In the genomic region with DNA sequence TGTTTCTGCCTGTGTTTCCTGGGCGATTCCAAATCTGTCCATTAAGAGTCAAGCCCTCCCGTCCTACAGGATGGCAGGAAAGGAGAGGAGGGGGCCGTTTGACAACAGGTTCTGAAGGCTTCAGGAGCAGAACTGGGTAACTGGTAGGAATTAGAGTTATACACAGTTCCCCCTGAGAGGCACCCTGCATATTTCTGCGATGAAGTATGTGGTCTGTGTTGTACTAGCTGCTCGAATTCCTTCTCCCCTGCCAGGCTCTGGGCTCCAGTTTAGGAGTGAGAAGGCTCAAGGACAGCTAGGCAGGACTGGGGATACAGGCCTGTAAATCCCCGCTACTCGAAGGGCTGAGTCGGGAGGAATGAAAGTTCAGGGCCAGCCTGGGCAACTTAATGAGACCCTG, we compare ENCODE assay signal across 9 mouse cellular contexts. TPM values are rescaled to one million over a fixed set of nuclear protein-coding genes. Genes with fewer than 3 reads are reported as not detected.
DNase-seq lines count a peak whose midpoint lies in the region; ATAC-seq and TF ChIP-seq lines count a peak whose summit lies in the region.
"Had no signal": no experiment of that assay in that cellular context is flagged by ENCODE, and none has a peak within 500 bp of the region (broad histone marks: within the 10 kb centered on the region; RNA-seq: fewer than 3 reads in every experiment).

No protein-coding gene starts in this region.

- TF ChIP-seq CTCF in kidney, postnatal 0 days (IDR thresholded peaks at IDR 0.05; ENCODE audit: low read depth) = no peak

- H3K27me3 ChIP-seq in kidney, postnatal 0 days (ENCODE audit: insufficient read depth, low read length) = no peaks in the 10 kb centered on the region
- no peaks in the 10 kb centered on the region for H3K27me3 ChIP-seq in stomach, embryonic 16.5 days (ENCODE audit: control insufficient read depth, insufficient read depth, low read length)

- no peaks in the 10 kb centered on the region for H3K36me3 ChIP-seq in kidney, postnatal 0 days (ENCODE audit: insufficient read depth, low read length)
- H3K36me3 ChIP-seq in stomach, embryonic 16.5 days (ENCODE audit: control insufficient read depth, insufficient read depth, low read length) = no peaks in the 10 kb centered on the region

- WGBS in kidney, postnatal 0 days = 25% methylated on average over 8 of the region's 8 CpGs
- 17% methylated on average over 8 of the region's 8 CpGs for WGBS in stomach, embryonic 16.5 days

- no peaks in the 10 kb centered on the region for H3K9me3 ChIP-seq in kidney, postnatal 0 days (replicated peaks; ENCODE audit: low read length)
- H3K9me3 ChIP-seq in stomach, embryonic 16.5 days (replicated peaks; ENCODE audit: control insufficient read depth, low read length) = no peaks in the 10 kb centered on the region

- no peak overlapping the region for H3K4me3 ChIP-seq in kidney, postnatal 0 days (replicated peaks; ENCODE audit: low read depth, low read length)
- no peak overlapping the region for H3K4me3 ChIP-seq in stomach, embryonic 16.5 days (replicated peaks; ENCODE audit: low read length)
- H3K4me3 ChIP-seq: erythroblast, embryonic 14.5 days had no signal

- H3K9ac ChIP-seq in kidney, postnatal 0 days (ENCODE audit: low read depth, low read length) = no peak overlapping the region
- H3K9ac ChIP-seq in stomach, embryonic 16.5 days (ENCODE audit: low read length) = peak overlapping the region; percentile 68

- intact Hi-C loops in left cerebral cortex, postnatal 36 days (cut with DNase I) = no loop called here

- peak; percentile 71 for DNase-seq in adrenal gland, adult 2 months
- no peak for DNase-seq in adrenal gland, adult 8-10 months
- DNase-seq in urinary bladder, postnatal 14 days (ENCODE audit: low spot score) = peak; percentile 46
- no peak for DNase-seq in urinary bladder, postnatal 36 days (ENCODE audit: low spot score in 2 of 2)
- DNase-seq in kidney, postnatal 0 days (ENCODE audit: low spot score) = peak; percentile 80
- DNase-seq in spleen, postnatal 10 days (ENCODE audit: low spot score in 2 of 2) = no peak
- no peak for DNase-seq in left cerebral cortex, postnatal 36 days (ENCODE audit: low spot score in 2 of 2)

- peak overlapping the region; percentile 76 for H3K27ac ChIP-seq in kidney, postnatal 0 days
- peak overlapping the region; percentile 95 for H3K27ac ChIP-seq in stomach, embryonic 16.5 days (ENCODE audit: low read length)

- H3K4me1 ChIP-seq in kidney, postnatal 0 days (replicated peaks; ENCODE audit: insufficient read depth, low read length) = peaks cover 21% of the 10 kb centered on the region
- peaks cover 44% of the 10 kb centered on the region for H3K4me1 ChIP-seq in stomach, embryonic 16.5 days (ENCODE audit: control insufficient read depth, insufficient read depth, low read length)

- no peak overlapping the region for H3K4me2 ChIP-seq in kidney, postnatal 0 days (ENCODE audit: low read length)
- H3K4me2 ChIP-seq in stomach, embryonic 16.5 days (ENCODE audit: low read depth, low read length) = peak overlapping the region; percentile 37

- ATAC-seq in kidney, postnatal 0 days (replicated peaks; ENCODE audit: low FRiP score, low read depth) = no peak
- peak; percentile 52 for ATAC-seq in stomach, embryonic 16.5 days (ENCODE audit: insufficient read depth, low FRiP score)

RNA-seq across cellular contexts. Expression of gene Ccnd3, which starts 13.4 kb away (rescaled TPM):
- 100 to 1,000 TPM; 326 to 471 TPM for total RNA-seq in adrenal gland, adult 2 months (2021)
- 1,307 and 1,375 TPM in 2 replicates for polyA plus RNA-seq in adrenal gland, adult 2 months (2012; rRNA removed)
- 100 to 1,000 TPM; 350 to 623 (median 446) TPM for total RNA-seq in adrenal gland, adult 8-10 months (2022)
- 199 and 202 TPM in 2 replicates for polyA plus RNA-seq in kidney, postnatal 0 days (2015; fragmentation: Nextera tagmentation; extraction: Ambion mirVana)
- polyA plus RNA-seq in stomach, embryonic 16.5 days (2015; fragmentation: Nextera tagmentation; extraction: Ambion mirVana) = 334 and 340 TPM in 2 replicates
- 10 to 100 TPM; 30.1 to 34.9 TPM for total RNA-seq in left cerebral cortex, postnatal 36 days (2021)

RNA-seq across cellular contexts. Expression of gene Taf8, which starts 16.1 kb away (rescaled TPM):
- 10 to 100 TPM; 19.5 to 19.8 TPM for total RNA-seq in adrenal gland, adult 2 months (2021)
- 12.5 and 15.6 TPM in 2 replicates for polyA plus RNA-seq in adrenal gland, adult 2 months (2012; rRNA removed)
- 10 to 100 TPM; 22.8 to 29.9 (median 25.9) TPM for total RNA-seq in adrenal gland, adult 8-10 months (2022)
- 21.4 and 24.9 TPM in 2 replicates for polyA plus RNA-seq in kidney, postnatal 0 days (2015; fragmentation: Nextera tagmentation; extraction: Ambion mirVana)
- 25.7 and 27.3 TPM in 2 replicates for polyA plus RNA-seq in stomach, embryonic 16.5 days (2015; fragmentation: Nextera tagmentation; extraction: Ambion mirVana)
- 10 to 100 TPM; 16.9 to 20.6 TPM for total RNA-seq in left cerebral cortex, postnatal 36 days (2021)

Comparison
In these comparisons a context has a peak if more than half of its experiments do, and no peak if none do; other contexts are left out.
1. DNase-seq: peak in adrenal gland, adult 2 months (single experiment), urinary bladder, postnatal 14 days (single experiment) and kidney, postnatal 0 days (single experiment); none in adrenal gland, adult 8-10 months (single experiment), urinary bladder, postnatal 36 days (0 of 2), spleen, postnatal 10 days (0 of 2) and left cerebral cortex, postnatal 36 days (0 of 2).
2. RNA of gene Ccnd3, which starts 13.4 kb away (total RNA-seq): 350 to 623 TPM in adrenal gland, adult 8-10 months and 326 to 471 TPM in adrenal gland, adult 2 months; 30.1 to 34.9 TPM in left cerebral cortex, postnatal 36 days; every median in the first group is over 4 times any median in the second.